Mouse (Mus musculus) gastrocnemius, postnatal 36 days (tissue): ENCODE measurements around the gene Olfr153. TPM values are rescaled to one million over a fixed set of nuclear protein-coding genes. Genes with fewer than 3 reads are reported as not detected.
"Not testable (repeated sequence)": the region's sequence is repeated elsewhere in the genome, so short reads cannot be mapped to it uniquely, and the experiment has no call there.

ENCODE experiments used
- DNase-seq, 2 experiments: peaks; one replicate each; pipeline ENCODE4 v3.0.0; 2022
- intact Hi-C: fragments of 180-260 bp; cut with DNase I; formaldehyde crosslinking; loops from one replicate; pipeline ENCODE4 v1.15.1; 2025
- long read RNA-seq, 2 experiments: library from polyadenylated mRNA; stranded (forward); transcript quantifications; one replicate each; pipeline ENCODE4 v2.0.0; 2021
- total RNA-seq, 2 experiments: library from RNA; stranded (reverse); gene quantifications; 2 replicates each; pipeline ENCODE4 v1.2.3; 2021

The Olfr153 gene
- not detected for total RNA-seq
- long read RNA-seq, experiment 1: 0 reads
- long read RNA-seq, experiment 2: 0 reads

DNA sequence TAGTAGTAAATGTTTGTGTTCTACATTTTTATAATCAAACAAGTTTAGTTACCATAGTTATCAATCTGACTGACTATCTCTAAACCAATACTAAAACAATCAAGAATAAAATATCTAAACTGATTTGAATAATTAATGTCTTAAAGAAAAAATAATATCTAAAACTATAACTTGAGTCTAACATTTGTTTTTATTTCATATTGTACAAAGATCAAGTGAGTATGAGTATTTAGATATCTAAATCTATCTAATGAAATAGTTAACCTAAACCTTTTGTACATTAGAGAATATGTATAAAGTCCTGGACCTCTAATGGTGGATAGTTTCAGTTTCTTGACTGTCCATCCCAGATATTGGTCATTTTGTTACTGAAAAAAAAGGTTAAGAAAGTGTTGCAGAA, at the start of gene Olfr153:
Olfr153 (plus strand) TSS at position 301 of the 400 bp plus-strand sequence.
- intact Hi-C loops: no loop called here
- DNase-seq: no peak

DNA sequence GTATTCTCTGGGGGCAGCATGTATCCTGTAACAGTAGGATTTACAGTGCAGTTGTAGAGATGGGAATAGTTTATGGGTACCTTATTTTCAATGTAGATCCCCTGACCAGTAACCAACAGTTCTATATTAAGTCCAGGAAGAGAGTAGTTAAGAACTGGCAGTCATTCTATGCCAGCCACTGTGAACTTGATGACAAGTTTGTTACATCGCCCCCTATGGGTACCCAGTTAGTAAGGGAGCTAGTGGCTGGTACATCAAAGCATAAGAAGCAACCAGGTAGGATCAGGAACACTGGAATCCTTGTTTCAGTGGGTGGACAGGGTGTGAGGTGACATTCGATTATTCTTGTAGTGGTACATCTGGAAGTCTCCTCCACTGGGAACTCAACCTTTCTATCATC, 49.3 kb upstream of the Olfr153 start:
- DNase-seq: no peak
- intact Hi-C loops: no loop called here

DNA sequence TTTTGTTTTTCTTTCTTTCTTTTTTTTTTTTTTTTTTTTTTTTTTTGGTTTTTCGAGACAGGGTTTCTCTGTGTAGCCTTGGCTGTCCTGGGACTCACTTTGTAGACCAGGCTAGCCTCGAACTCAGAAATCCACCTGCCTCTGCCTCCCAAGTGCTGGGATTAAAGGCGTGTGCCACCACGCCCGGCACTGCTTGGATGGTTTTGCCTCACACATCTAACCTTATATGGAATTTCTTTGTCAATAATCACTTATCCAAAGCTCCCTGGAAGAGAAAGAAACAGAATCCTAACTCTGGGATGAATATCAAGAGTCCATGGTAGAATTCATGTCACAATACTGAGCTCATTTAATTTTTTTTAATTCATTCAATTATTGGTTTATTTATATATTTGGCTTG, 34.6 kb upstream of the Olfr153 start, which contains the start of gene Pramel7:
Pramel7 (minus strand) TSS at position 101 of the 400 bp plus-strand sequence.
- DNase-seq, intact Hi-C loops: not testable (repeated sequence)

DNA sequence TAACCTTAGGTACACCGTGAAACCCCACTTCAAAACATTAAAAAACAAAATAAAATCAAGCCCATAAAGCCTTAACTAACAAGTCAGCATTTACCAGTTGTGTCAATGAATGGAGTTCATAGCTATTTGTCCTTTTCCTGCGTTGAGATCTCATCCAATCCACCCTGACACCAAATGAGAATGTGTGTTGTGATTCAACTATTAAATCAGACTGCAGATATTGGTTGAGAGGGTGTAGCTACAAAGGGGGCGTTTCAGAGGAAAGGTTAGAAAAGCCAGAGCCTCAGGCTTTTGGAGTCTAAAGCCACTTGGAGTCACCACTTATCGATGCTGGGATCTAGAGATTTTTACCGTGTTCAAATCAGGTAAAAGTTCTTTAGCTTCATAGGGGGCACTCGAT, 25.3 kb upstream of the Olfr153 start, which contains the start of gene Pramel6:
Pramel6 (plus strand) TSS at position 301 of the 400 bp plus-strand sequence.
- intact Hi-C loops: no loop called here
- DNase-seq: no peak

DNA sequence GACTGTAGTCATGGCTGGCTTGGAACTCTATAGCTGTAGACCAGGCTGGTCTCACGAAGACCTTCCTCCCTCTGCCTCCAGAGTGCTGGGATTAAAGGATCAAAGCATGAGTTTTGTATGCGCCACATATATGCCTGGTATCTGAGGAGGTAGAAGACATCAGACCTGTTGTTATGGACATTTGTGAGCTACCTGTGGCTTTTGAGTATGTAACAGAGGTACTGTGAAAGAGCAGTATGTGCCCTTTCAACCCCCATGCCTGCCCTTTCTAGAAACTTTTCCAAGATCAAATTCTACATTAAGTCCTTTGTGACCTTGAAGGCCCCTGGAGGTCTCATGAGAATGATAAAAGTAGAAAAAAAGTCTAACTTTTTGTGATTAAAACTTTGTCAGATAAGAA, 16.6 kb upstream of the Olfr153 start:
- DNase-seq: no peak
- intact Hi-C loops: no loop called here

DNA sequence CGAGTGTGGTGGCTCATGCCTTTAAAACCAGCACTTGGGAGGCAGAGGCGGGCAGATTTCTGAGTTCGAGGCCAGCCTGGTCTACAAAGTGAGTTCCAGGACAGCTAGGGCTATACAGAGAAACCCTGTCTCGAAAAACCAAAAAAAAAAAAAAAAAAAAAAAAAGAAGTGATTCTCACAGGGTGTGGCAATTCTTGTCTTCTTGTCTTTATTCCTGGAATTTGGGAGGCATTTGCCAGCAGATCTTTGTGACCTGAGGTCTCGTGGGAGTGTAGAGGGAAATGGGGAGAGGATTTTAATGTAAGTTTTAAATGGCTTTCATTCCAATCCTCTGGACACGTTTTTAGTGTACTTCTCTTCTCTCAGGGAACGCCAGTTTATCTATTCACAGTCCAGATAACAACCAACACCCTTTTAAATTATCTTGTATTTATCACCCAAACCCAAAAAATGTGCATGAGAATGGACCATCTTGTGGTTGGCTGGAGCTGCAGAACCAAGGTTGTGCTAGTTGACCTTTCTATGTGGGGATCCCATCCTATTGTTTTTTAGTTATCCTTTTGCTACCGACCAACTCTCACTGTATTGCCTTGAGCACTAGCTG, 16.0 kb upstream of the Olfr153 start:
- no peak for DNase-seq
- intact Hi-C loops: no loop called here

DNA sequence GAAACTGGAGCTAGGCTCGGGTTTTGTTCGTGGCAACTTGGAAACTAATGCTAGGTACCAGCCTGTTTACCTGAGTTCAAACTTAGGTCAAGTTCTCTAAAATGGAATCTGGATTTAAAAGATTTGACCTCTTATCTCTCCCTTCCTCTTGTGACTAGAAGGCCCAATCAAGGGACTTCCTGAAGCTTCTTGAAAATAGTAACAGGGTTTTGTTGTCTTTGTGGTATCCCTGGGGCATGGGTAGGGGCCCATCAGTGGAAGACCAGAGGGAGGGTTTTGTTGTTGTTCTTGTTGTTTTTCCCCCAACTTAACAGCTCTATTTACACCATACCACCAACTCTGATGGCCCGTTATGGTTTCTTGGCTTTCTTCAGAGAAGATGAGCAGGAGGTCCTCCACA, 15.0 kb upstream of the Olfr153 start:
- DNase-seq: no peak
- intact Hi-C loops: no loop called here

DNA sequence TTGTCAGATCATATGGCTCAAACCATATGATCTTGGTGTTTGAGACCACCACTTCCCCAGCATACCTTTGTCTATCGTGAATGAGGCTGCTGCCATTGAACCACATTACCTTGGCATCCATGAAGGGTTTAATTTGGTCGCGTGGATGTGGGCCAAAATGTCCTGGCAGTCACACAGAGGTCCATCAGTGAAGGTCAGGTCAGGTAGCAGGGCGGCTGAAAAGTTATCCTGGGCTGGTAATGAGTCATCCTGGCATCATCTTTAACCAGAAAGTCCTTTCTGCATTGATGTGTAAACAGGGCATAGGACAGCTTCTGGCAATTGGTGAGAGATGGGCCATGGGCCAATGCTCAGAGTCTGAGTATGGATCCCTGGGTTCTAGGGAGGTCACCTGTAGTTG, 10.9 kb upstream of the Olfr153 start:
- intact Hi-C loops: no loop called here
- no peak for DNase-seq

DNA sequence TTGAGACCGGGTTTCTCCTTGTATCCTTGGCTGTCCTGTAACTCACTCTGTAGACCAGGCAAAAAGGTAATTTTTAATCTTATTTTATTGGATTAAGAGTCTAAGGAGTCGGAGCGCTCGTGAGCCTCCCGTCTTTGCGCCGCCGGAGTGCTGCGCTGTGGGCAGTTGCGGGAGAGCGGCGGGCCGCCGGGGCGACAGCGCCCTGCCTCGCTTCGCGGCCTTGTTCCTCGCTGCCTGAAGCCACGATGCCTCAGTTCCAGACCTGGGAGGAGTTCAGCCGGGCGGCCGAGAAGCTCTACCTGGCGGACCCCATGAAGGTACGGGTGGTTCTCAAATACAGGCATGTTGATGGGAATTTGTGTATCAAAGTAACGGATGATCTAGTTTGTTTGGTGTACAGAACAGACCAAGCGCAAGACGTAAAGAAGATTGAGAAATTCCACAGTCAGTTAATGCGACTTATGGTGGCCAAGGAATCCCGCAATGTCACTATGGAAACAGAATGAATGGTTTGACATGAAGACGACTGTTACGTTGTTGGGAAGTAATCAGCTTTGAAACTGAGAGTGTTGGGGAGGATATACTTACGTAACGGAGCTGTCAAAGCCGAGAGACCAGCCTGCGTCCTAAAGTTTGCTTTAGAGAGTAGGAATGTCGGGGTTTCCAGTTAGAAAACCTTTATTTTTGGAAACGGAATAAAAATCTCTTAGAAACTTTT, 5.5 kb upstream of the Olfr153 start:
- DNase-seq, intact Hi-C loops: not testable (repeated sequence)

DNA sequence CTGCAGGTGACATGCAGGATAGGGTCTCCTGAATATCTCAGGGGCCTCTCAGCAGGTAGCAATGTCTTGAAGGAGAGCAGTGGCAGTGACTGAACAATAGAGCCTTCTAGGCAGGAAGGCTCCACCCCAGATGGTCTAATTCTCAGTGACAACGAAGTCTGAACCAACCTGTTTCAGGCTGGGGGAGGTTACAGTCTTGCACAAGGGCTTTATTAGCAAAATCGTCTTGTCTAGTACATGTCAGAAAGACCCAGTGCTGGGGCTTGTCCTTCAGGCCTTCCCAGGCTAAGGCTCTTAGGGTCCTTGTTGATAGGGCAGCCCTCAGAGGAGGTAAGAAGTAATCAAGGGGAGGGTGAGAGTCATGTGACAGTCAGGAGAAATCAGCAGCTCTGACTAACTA, 3.2 kb downstream of the Olfr153 start:
- intact Hi-C loops: no loop called here
- DNase-seq: no peak

DNA sequence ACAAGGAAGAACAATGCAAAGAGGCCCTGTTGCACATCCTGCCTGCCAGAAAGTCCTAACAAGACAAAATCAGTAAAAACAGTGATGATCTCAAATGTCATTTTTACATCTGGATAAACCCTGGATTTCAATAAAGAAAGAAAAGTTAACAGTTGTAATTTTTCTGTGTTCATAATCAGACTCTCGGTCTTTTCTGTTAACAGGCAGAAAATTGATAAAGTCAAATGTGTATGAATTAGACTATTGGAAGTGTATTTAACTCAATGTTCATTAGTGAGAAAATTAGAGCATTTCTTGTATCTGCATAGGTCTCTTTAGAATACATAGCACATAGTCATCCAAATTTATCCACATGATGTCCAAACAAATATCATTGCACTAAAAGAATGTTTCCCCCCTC, 13.8 kb downstream of the Olfr153 start, which contains the start of gene Olfr1128:
Olfr1128 (minus strand) TSS at position 101 of the 400 bp plus-strand sequence.
- no peak for DNase-seq
- intact Hi-C loops: no loop called here

DNA sequence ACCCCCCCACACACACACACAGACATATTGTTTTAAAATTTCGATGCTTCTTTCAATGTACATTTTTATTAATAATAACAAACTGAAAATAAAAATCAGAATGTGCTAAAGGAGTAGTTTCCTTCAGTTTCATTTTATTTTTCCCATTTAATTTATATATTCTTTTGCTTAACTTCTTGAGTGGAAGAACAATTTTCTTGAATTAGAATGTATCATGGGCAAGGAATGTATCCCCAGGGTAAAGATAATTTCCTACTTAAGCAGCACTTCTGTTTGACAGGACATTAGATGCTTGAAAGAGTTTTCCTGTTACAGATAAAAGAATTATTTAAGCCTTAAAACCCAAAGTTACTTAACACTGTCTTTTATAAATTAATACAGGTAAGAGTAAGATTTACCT, 42.0 kb downstream of the Olfr153 start, which contains the start of gene Olfr1129:
Olfr1129 (plus strand) TSS at position 301 of the 400 bp plus-strand sequence.
- DNase-seq, intact Hi-C loops: not testable (repeated sequence)

Other genes starting within 250 kb of the Olfr153 start
- not detected for gene Olfr1118, start 224.2 kb upstream of the Olfr153 start, total RNA-seq
- gene Olfr1120, start 177.0 kb upstream of the Olfr153 start, total RNA-seq: not detected
- not detected for gene Olfr1121, start 161.9 kb upstream of the Olfr153 start, total RNA-seq
- under 1 TPM in 1 of 2 experiments, not detected in 1; 0.05 TPM for gene Olfr1122, start 145.9 kb upstream of the Olfr153 start, total RNA-seq
- not detected for gene Olfr1123, start 115.2 kb upstream of the Olfr153 start, total RNA-seq
- gene Olfr1124, start 101.5 kb upstream of the Olfr153 start, total RNA-seq: not detected
- not detected for gene Olfr1126, start 77.8 kb upstream of the Olfr153 start, total RNA-seq
- gene Pramel7, start 34.7 kb upstream of the Olfr153 start, total RNA-seq: not detected
- not detected for gene Pramel6, start 25.2 kb upstream of the Olfr153 start, total RNA-seq
- gene Olfr1128, start 13.7 kb downstream of the Olfr153 start, total RNA-seq: not detected
- not detected for gene Olfr1129, start 42.1 kb downstream of the Olfr153 start, total RNA-seq
- gene Olfr1130, start 74.4 kb downstream of the Olfr153 start, total RNA-seq: not detected
- gene Olfr1131, start 95.3 kb downstream of the Olfr153 start, total RNA-seq: not detected
- gene Olfr1132, start 105.7 kb downstream of the Olfr153 start, total RNA-seq: not detected
- not detected for gene Olfr1133, start 115.6 kb downstream of the Olfr153 start, total RNA-seq
- gene Olfr1134, start 126.7 kb downstream of the Olfr153 start, total RNA-seq: not detected
- gene Olfr1135, start 141.9 kb downstream of the Olfr153 start, total RNA-seq: not detected
- gene Olfr1136, start 162.2 kb downstream of the Olfr153 start, total RNA-seq: not detected
- gene Olfr1137, start 181.4 kb downstream of the Olfr153 start, total RNA-seq: not detected
- gene Olfr1138, start 208.2 kb downstream of the Olfr153 start, total RNA-seq: not detected
- gene Olfr1140, start 212.0 kb downstream of the Olfr153 start, total RNA-seq: not detected
- not detected for gene Olfr1141, start 222.2 kb downstream of the Olfr153 start, total RNA-seq
- gene Olfr152, start 247.7 kb downstream of the Olfr153 start, total RNA-seq: not detected